Mouse (Mus musculus) MEL (cell line): ENCODE measurements around the gene Adamts15. TPM values are rescaled to one million over a fixed set of nuclear protein-coding genes. Genes with fewer than 3 reads are reported as not detected.

ENCODE experiments used
- DNase-seq: peaks from one replicate; pipeline ENCODE4 v3.0.0; 2011; ENCODE audit warnings: low read depth, low spot score
- H3K27ac ChIP-seq: 2 replicates; pipeline ENCODE4 v1.5.1; 2012; ENCODE audit warnings: low read depth, mild to moderate bottlenecking, control low read depth, low read length, moderate library complexity; ENCODE audit not compliant: control insufficient read depth
- H3K27me3 ChIP-seq, 2 experiments: fragments of 150-350 bp in 1 of 2; sonication (generic) in 1 of 2; 2 replicates each; pipeline ENCODE4 v1.6.1; 2012; ENCODE audit warnings: low read length in 2 of 2, mild to moderate bottlenecking in 2 of 2, improper control_type of control experiment in 1 of 2, moderate library complexity in 1 of 2; ENCODE audit not compliant: insufficient read depth in 2 of 2, control insufficient read depth in 1 of 2
- H3K36me3 ChIP-seq, 2 experiments: 2 replicates each; pipeline ENCODE4 v1.6.1; 2012 to 2014; ENCODE audit warnings: low read length in 2 of 2, improper control_type of control experiment in 1 of 2, inconsistent platforms in 1 of 2, mild to moderate bottlenecking in 1 of 2; ENCODE audit not compliant: insufficient read depth in 2 of 2, control insufficient read depth in 1 of 2
- H3K4me1 ChIP-seq, 2 experiments: fragments of 150-350 bp in 1 of 2; sonication (generic) in 1 of 2; 2 replicates each; pipeline ENCODE4 v1.6.1; 2012; ENCODE audit warnings: low read length in 2 of 2, improper control_type of control experiment in 1 of 2, mild to moderate bottlenecking in 1 of 2; ENCODE audit not compliant: insufficient read depth in 2 of 2, control insufficient read depth in 1 of 2
- H3K4me3 ChIP-seq, 2 experiments: fragments of 150-350 bp in 1 of 2; sonication (generic) in 1 of 2; 2 replicates each; pipeline ENCODE4 v1.5.1; 2012; ENCODE audit warnings: low read depth in 2 of 2, low read length in 2 of 2, mild to moderate bottlenecking in 2 of 2, moderate library complexity in 2 of 2, control low read depth in 1 of 2, improper control_type of control experiment in 1 of 2; ENCODE audit not compliant: control insufficient read depth in 1 of 2, insufficient read depth in 1 of 2
- H3K79me2 ChIP-seq: 2 replicates; pipeline ENCODE4 v1.6.1; 2012; ENCODE audit warnings: mild to moderate bottlenecking, low read length, moderate library complexity; ENCODE audit not compliant: control insufficient read depth, poor library complexity, insufficient read depth
- H3K9ac ChIP-seq: 2 replicates; pipeline ENCODE4 v1.6.1; 2012; ENCODE audit warnings: low read depth, mild to moderate bottlenecking, control low read depth, low read length, moderate library complexity; ENCODE audit not compliant: control insufficient read depth, poor library complexity, severe bottlenecking
- H3K9me3 ChIP-seq: fragments of 150-350 bp; sonication (generic); replicated peaks from 2 replicates; pipeline ENCODE4 v1.6.1; 2012; ENCODE audit warnings: mild to moderate bottlenecking, low read length, improper control_type of control experiment, moderate library complexity; ENCODE audit not compliant: insufficient read depth
- BHLHE40 ChIP-seq: IDR thresholded peaks from 2 replicates; pipeline ENCODE4 v1.6.1; 2012; ENCODE audit warnings: low read depth, mild to moderate bottlenecking, inconsistent platforms, low read length, improper control_type of control experiment, borderline replicate concordance
- CHD1 ChIP-seq: IDR thresholded peaks from 2 replicates; pipeline ENCODE4 v1.6.1; 2012; ENCODE audit warnings: low read depth, mild to moderate bottlenecking, inconsistent platforms, low read length, improper control_type of control experiment
- CHD2 ChIP-seq: IDR thresholded peaks from 2 replicates; pipeline ENCODE4 v1.6.1; 2011; ENCODE audit warnings: low read length, improper control_type of control experiment
- EP300 ChIP-seq, 2 experiments: IDR thresholded peaks; 2 replicates each; pipeline ENCODE4 v1.6.1; 2011; ENCODE audit warnings: improper control_type of control experiment in 2 of 2, low read length in 2 of 2, low read depth in 1 of 2, mild to moderate bottlenecking in 1 of 2
- GABPA ChIP-seq: IDR thresholded peaks from 2 replicates; pipeline ENCODE4 v1.6.1; 2012; ENCODE audit warnings: low read depth, mild to moderate bottlenecking, inconsistent platforms, low read length, improper control_type of control experiment, moderate library complexity
- HCFC1 ChIP-seq: IDR thresholded peaks from 2 replicates; pipeline ENCODE4 v1.6.1; 2012; ENCODE audit warnings: low read depth, mild to moderate bottlenecking, inconsistent platforms, low read length, improper control_type of control experiment, moderate library complexity
- JUND ChIP-seq: IDR thresholded peaks from 2 replicates; pipeline ENCODE4 v1.6.1; 2011; ENCODE audit warnings: low read depth, mild to moderate bottlenecking, improper control_type of control experiment, low read length
- MAFK ChIP-seq: IDR thresholded peaks from 2 replicates; pipeline ENCODE4 v1.6.1; 2011; ENCODE audit warnings: low read depth, mild to moderate bottlenecking, low read length, improper control_type of control experiment, borderline replicate concordance
- MAZ ChIP-seq: IDR thresholded peaks from 2 replicates; pipeline ENCODE4 v1.6.1; 2012; ENCODE audit warnings: low read depth, mild to moderate bottlenecking, inconsistent platforms, low read length, improper control_type of control experiment
- MEF2A ChIP-seq: IDR thresholded peaks from 2 replicates; pipeline ENCODE4 v1.6.1; 2014; ENCODE audit warnings: low read depth, mild to moderate bottlenecking, inconsistent platforms, low read length, improper control_type of control experiment; ENCODE audit not compliant: poor library complexity, insufficient replicate concordance, severe bottlenecking; ENCODE audit errors: extremely low read depth
- MXI1 ChIP-seq: IDR thresholded peaks from 2 replicates; pipeline ENCODE4 v1.6.1; 2011; ENCODE audit warnings: mild to moderate bottlenecking, low read depth, low read length, improper control_type of control experiment
- MYC ChIP-seq: IDR thresholded peaks from 2 replicates; pipeline ENCODE4 v1.6.1; 2011; ENCODE audit warnings: low read depth, mild to moderate bottlenecking, low read length, improper control_type of control experiment, moderate library complexity
- NELFE ChIP-seq: IDR thresholded peaks from 2 replicates; pipeline ENCODE4 v1.6.1; 2011; ENCODE audit warnings: low read depth, low read length, improper control_type of control experiment
- SIN3A ChIP-seq: IDR thresholded peaks from 2 replicates; pipeline ENCODE4 v1.6.1; 2012; ENCODE audit warnings: low read length, improper control_type of control experiment, inconsistent platforms
- SMC3 ChIP-seq: IDR thresholded peaks from 2 replicates; pipeline ENCODE4 v1.6.1; 2011; ENCODE audit warnings: low read depth, low read length, improper control_type of control experiment
- TAL1 ChIP-seq: IDR thresholded peaks from 2 replicates; pipeline ENCODE4 v1.6.1; 2012; ENCODE audit warnings: mild to moderate bottlenecking, inconsistent platforms, low read length, moderate library complexity, mixed read lengths
- TCF12 ChIP-seq: IDR thresholded peaks from 2 replicates; pipeline ENCODE4 v1.6.1; 2014; ENCODE audit warnings: low read depth, mild to moderate bottlenecking, inconsistent platforms, low read length, improper control_type of control experiment, moderate library complexity
- USF2 ChIP-seq, 2 experiments: IDR thresholded peaks; 2 replicates each; pipeline ENCODE4 v1.6.1; 2011 to 2012; ENCODE audit warnings: improper control_type of control experiment in 2 of 2, low read length in 2 of 2, borderline replicate concordance in 1 of 2, inconsistent platforms in 1 of 2, low read depth in 1 of 2, mild to moderate bottlenecking in 1 of 2; ENCODE audit not compliant: insufficient read depth in 1 of 2
- ZNF384 ChIP-seq: IDR thresholded peaks from 2 replicates; pipeline ENCODE4 v1.6.1; 2012; ENCODE audit warnings: low read depth, mild to moderate bottlenecking, inconsistent platforms, low read length, improper control_type of control experiment
- polyA plus RNA-seq, 2 experiments: library from polyadenylated mRNA; stranded (reverse) in 1 of 2; unstranded in 1 of 2; fragments of >175 nt in 1 of 2; fragments of >200 nt in 1 of 2; gene quantifications; 2 replicates each; pipeline versions ENCODE4 v1.2.1 to v1.2.4; 2012; ENCODE audit warnings: low replicate concordance in 2 of 2, low read depth in 1 of 2; ENCODE audit not compliant: insufficient read length in 2 of 2, insufficient read depth in 1 of 2, missing spikeins in 1 of 2
- total RNA-seq: library from RNA; depleted of rRNA; stranded (reverse); fragments of 300-350 nt; gene quantifications from 2 replicates; pipeline ENCODE4 v1.2.3, GENCODE M21; 2012

Gene Adamts15
- total and polyA plus RNA-seq, 3 experiments: 0.07 TPM; not detected in 2

DNA sequence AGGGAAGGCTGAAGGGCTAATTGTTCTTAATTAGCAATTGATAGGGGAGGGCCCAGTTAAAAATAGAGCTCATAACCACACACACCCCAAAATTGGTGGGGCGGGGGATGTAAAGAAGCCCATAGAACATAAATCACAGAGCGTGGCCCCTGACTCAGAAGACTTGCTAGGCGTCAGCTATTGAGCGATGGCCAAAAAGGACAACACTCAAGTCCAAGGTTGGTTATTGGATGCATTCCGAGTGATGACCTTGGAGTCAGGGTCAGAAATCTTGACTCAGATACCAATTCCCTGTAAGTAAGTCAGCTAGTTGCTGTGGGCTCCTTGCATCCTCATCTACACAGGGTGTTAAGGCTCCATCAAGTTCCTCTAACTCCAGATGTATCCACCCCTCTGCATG lies 19.0 kb downstream of the Adamts15 start (continued):
- TF ChIP-seq SMC3: no peak

DNA sequence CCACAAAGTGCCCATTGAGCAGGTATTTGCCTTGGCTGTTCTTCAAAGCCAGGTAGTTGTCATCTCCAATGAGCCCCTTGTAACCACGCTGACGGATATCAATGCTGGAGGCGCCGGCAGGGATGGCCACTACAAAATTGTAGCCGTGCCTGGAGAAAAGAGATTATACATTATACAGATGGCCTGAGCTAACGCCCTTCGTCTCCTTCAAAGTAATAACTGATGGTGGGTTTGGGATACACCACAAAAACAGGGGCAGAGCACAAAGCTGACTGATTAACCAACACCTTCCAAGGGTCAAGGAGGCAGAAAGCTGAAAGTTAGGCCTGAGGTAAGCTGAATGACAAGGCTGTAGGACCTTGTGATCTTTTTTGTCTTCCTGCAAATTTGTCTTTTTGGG lies 19.6 kb downstream of the Adamts15 start:
- H3K4me3 ChIP-seq: no peak overlapping the region
- no peak for DNase-seq
- H3K27ac ChIP-seq: no peak overlapping the region
- no peaks in the 10 kb centered on the region for H3K4me1 ChIP-seq
- no peaks in the 10 kb centered on the region for H3K27me3 ChIP-seq
- H3K9me3 ChIP-seq: no peaks in the 10 kb centered on the region
- H3K79me2 ChIP-seq: no peaks in the 10 kb centered on the region
- H3K9ac ChIP-seq: no peak overlapping the region
- TF ChIP-seq TAL1 (no peak), JUND (no peak), HCFC1 (no peak), ZNF384 (no peak), MAZ (no peak), MEF2A (no peak), TCF12 (no peak), CHD2 (no peak), EP300 (IDR thresholded peaks at IDR 0.05; ENCODE audit: low read depth in 1 of 2, low read length in 2 of 2) (no peak), GABPA (no peak), MYC (no peak)
- H3K36me3 ChIP-seq: no peaks in the 10 kb centered on the region

DNA sequence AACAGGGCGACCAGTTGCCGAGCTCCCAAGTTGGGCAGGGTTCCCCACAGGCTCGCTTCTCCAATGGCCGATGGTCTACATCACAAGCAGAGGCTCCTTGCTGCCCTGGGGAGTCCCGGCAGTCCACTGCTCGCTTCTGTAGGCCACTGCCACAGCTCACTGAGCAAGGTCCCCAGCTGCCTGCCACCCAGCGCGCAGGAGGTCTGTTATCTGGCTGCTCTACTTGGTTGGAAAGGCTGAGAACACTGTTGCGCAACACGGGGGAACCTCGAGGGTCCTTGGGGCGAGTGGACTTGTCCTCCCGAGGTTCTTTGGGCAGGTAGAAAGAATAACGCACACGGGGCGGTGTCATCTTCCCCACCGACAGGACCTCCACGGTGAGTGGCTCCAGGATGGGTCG lies 20.1 kb downstream of the Adamts15 start:
- no peaks in the 10 kb centered on the region for H3K36me3 ChIP-seq
- H3K9ac ChIP-seq: no peak overlapping the region
- H3K4me1 ChIP-seq: no peaks in the 10 kb centered on the region
- TF ChIP-seq CHD1 (no peak), JUND (no peak), MAFK (no peak), USF2 (IDR thresholded peaks at IDR 0.05; ENCODE audit: borderline replicate concordance in 1 of 2, insufficient read depth in 1 of 2, low read depth in 1 of 2, low read length in 2 of 2) (no peak), TAL1 (no peak), CHD2 (no peak), NELFE (no peak), SIN3A (no peak), BHLHE40 (no peak), MXI1 (no peak)
- H3K79me2 ChIP-seq: no peaks in the 10 kb centered on the region
- H3K27ac ChIP-seq: no peak overlapping the region
- DNase-seq: no peak
- H3K9me3 ChIP-seq: no peaks in the 10 kb centered on the region
- no peaks in the 10 kb centered on the region for H3K27me3 ChIP-seq
- H3K4me3 ChIP-seq: no peak overlapping the region
